Mouse (Mus musculus) hematopoietic stem cell, adult 5-6 weeks (primary cell): ENCODE measurements at regions not wholly inside any gene's neighbourhood (a gene's known extent, or its start where the extent isn't known, plus 50 kb on each side); places are given as distances from the start of the nearest gene placed in this dataset.

ENCODE experiments used
- ATAC-seq, 2 experiments: fragments of 125-278 bp in 1 of 2; replicated peaks in 1 of 2; 2 replicates each; pipeline ENCODE4 v1.8.0; 2016 to 2017; ENCODE audit warnings: inconsistent platforms in 2 of 2, mild to moderate bottlenecking in 2 of 2, moderate number of reproducible peaks in 2 of 2, low read depth in 1 of 2, moderate TSS enrichment in 1 of 2; ENCODE audit not compliant: low FRiP score in 2 of 2, poor library complexity in 2 of 2, severe bottlenecking in 2 of 2, insufficient read depth in 1 of 2, low TSS enrichment in 1 of 2

DNA sequence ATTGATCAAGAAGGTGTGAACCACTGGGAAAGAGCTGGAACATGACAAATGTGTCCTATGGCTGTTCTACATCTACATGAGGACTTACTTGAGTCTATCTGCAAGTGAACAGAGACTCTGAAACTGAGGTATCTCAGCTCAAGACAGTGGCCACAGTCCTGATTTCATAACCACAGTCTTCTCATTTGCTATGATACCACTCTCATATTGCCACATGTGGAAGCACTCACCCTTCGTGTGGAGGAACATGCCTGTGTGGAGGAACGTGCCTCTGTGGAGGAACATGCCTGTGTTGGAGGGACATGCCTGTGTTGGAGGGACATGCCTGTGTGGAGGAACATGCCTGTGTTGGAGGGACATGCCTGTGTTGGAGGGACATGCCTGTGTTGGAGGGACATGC is 574.0 kb downstream of the Efna5 start:
- ATAC-seq: no peak

DNA sequence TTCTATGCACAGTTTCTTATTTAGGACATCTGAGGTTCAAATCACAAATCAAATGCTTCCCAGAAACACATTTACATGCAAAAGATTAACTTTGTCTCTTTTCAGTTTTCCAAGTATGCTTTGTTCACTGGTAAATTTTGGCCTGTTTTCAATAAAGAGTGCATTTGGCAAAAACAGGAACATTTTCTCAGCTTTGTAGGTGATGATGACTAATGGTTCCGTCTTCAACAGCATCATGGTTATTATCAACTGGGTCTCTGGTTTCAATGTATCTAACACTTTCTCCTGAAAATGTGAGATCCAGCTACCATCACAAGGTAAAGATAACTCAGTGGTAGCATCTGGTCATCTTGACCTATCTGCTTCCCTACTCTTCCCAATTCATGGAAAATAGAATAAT is 574.6 kb downstream of the Efna5 start:
- ATAC-seq: no peak

GRCm38 (mm10) chr17:62305140-62305539 is 576.0 kb downstream of the Efna5 start:
- ATAC-seq: peak; percentile 91 to 94

GRCm38 (mm10) chr17:62304073-62304472 is 577.0 kb downstream of the Efna5 start:
- no peak for ATAC-seq

DNA sequence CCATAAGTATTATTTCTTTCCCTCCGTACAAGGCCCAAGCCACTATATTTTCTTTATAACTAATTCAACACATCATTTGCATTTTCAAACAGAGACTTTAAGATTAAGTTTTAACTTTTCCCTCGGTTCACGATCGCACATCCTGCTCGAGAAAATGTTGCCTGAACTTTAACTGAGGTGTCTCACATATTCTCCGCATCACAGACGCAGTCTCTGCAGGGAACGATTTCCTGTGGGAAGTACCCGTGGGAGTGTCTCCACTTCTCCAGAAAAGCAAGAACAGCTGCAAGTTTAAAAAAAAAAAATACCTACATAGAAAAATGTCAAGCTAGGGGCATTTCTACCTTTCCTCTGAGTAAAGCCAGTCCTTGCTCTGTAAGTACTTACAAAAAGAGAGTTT is 581.2 kb downstream of the Efna5 start:
- ATAC-seq: no peak

GRCm38 (mm10) chr17:62297393-62298060 is 583.6 kb downstream of the Efna5 start:
- ATAC-seq: no peak

GRCm38 (mm10) chr17:62295412-62295811 is 585.7 kb downstream of the Efna5 start:
- no peak for ATAC-seq

- ATAC-seq: no peak
Measured at GRCm38 (mm10) chr17:62292703-62293102, 588.4 kb downstream of the Efna5 start.

DNA sequence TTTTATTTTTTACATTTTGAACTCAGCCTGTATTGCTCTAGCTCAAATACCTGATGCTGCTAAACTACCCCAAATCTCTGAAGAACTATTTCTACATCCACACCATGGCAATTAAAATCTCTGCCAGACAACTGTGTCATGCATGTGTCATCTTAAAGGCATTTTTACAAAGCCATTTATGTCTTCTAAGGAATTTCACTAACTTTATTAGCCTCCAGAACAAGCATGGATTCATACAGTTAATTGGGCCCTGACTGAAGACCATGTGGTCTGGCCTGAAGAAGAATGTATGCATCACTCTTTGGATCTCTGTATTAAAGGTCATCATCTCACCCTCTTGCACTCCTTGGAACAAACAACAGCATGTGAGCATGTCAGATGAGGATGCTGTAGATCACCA is 593.5 kb downstream of the Efna5 start:
- ATAC-seq: no peak

DNA sequence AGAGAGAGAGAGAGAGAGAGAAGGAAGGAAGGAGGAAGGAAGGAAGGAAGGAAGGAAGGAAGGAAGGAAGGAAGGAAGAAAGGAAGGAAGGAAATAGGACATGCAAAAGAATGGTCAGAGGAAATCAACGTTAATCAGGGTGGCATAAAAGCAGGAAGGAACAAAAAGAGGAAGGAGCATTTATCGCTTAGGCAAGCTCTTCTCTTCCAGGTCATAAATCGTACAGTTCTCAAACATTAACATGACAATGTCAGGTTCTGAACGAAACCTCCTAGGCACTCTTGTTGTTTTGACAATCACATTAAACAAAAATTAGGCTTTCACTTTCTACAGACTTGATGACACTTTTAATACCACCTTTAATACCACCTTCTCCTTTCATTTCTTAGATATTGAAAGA is 594.0 kb downstream of the Efna5 start:
- peak in 1 of 2 experiments; percentile 65; a peak in 2 of 4 replicates for ATAC-seq

GRCm38 (mm10) chr17:62286086-62287080 is 594.7 kb downstream of the Efna5 start:
- ATAC-seq: no peak

- no peak for ATAC-seq
Measured at GRCm38 (mm10) chr17:62280201-62280600, 600.9 kb downstream of the Efna5 start.

- no peak for ATAC-seq
Measured at GRCm38 (mm10) chr17:62271399-62271798, 609.7 kb downstream of the Efna5 start.

DNA sequence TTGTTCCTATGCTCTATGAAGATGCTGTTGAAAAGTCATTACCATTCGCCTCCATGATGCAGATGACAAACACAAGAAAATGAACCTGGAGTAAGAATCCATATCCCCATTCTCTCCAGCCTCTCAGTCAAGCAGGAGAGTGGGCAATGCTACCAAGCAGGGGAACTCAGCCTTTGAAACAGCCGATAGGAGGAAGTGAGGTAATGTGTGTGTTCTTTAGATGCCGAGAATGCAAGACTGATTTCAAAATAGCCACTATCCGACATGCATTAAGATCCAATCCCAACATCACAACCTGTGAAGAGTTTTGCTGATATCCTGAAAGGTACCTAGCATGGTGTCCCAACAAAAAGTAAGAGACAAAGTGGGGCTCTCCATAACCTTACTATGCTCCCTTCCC is 611.8 kb downstream of the Efna5 start:
- ATAC-seq: 0 out of 4 replicates have a peak, but pooled peaks of 1 of the 2 experiments have one; percentile 12

DNA sequence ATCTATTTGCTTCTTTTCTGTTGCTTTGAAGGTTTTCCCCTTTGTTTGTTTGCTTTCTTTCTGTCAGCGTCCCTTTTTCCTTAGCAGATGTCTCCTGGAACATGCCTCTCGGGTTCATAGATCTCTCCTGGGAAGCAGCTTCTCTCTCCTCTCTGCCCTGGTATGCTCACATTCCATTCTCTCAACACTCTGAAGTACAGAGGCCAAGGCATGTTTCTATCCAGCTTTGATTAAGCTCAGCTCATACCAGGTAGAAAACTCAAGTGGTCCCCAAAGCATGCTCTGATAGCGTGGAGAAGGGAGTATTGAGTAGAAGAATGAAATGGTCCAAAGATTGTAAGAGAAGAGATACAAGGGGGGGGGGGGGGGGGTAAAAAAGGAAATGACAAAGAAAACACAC is 627.7 kb downstream of the Efna5 start:
- no peak for ATAC-seq

DNA sequence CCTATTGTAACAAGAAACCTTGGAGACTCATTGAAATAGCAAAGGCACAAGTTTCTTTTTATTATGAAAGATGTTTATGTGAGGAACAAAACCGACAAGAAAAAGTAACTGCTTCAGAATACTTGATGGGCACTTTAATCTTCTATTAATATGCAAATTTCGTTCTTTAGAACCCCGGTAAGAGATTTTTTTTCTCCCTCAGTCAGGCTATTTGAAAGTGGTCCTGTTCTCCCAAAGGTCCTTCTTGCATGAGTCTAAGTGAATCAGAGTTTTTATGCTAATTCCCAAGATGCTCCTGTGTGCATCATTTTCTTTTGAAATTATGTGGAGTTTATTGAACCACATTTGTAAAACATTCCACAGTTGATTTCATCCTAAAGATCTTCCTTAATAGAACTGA is 633.1 kb downstream of the Efna5 start:
- no peak for ATAC-seq

DNA sequence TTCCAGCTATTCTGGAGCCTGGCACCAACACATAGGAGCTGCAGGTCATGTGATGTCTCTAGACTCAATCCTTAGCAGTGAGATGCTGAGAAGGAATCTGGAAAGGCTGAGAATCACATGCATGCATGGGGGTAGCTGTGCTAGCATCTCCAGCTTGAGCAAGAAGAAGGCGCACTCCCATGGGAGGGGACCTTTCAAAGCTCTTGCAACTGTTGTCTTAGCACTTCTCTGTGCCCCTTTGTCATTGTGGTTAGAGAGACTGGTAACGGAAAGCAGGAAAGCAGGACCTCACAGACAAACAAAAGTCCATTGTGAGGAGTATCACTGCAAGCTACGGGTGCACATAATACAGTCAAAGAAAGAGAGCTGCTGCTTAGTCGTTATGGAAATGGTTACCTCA is 634.5 kb downstream of the Efna5 start:
- no peak for ATAC-seq

GRCm38 (mm10) chr17:62230939-62231338 is 650.2 kb downstream of the Efna5 start:
- ATAC-seq: no peak
